Mouse (Mus musculus) limb, embryonic 11.5 days (tissue): Measurements from ENCODE around the gene Asb5. TPM values are rescaled to one million over a fixed set of nuclear protein-coding genes. Genes with fewer than 3 reads are reported as not detected.

ENCODE experiments used
- polyA plus RNA-seq: library from polyadenylated mRNA; unstranded; fragments of >200 nt; fragmentation: Nextera tagmentation; extraction: Ambion mirVana; gene quantifications from 2 replicates; pipeline ENCODE4 v1.2.1, GENCODE M21; 2014

Gene Asb5
- polyA plus RNA-seq, 1 experiment from 2014 or later = 7.5 TPM

Other genes starting within 250 kb of the Asb5 start
- gene Spcs3, start 418 bp downstream of the Asb5 start, polyA plus RNA-seq = 87.5 and 87.7 TPM in 2 replicates
- not detected in 2 replicates for gene Spata4, start 71.2 kb downstream of the Asb5 start, polyA plus RNA-seq